Mouse (Mus musculus) embryonic facial prominence, embryonic 10.5 days (tissue): ENCODE results near the gene Draxin. TPM values are rescaled to one million over a fixed set of nuclear protein-coding genes. Genes with fewer than 3 reads are reported as not detected.

ENCODE experiments used
- DNase-seq: peaks from one replicate; pipeline ENCODE4 v3.0.0-alpha.2; 2017; ENCODE audit warnings: low spot score
- H3K27ac ChIP-seq: fragments of 300-500 bp; sonication (generic); replicated peaks from 2 replicates; pipeline ENCODE4 v1.5.1; 2016; ENCODE audit warnings: mild to moderate bottlenecking
- H3K27me3 ChIP-seq: fragments of 300-500 bp; sonication (generic); replicated peaks from 2 replicates; pipeline ENCODE4 v1.6.1; 2016; ENCODE audit warnings: low read depth, mild to moderate bottlenecking; ENCODE audit not compliant: poor library complexity, severe bottlenecking
- H3K36me3 ChIP-seq: fragments of 300-500 bp; sonication (generic); replicated peaks from 2 replicates; pipeline ENCODE4 v1.6.1; 2016; ENCODE audit warnings: mild to moderate bottlenecking, moderate library complexity
- H3K4me1 ChIP-seq: fragments of 300-500 bp; sonication (generic); 2 replicates; pipeline ENCODE4 v1.6.1; 2016
- H3K4me3 ChIP-seq: fragments of 300-500 bp; sonication (generic); 2 replicates; pipeline ENCODE4 v1.5.1; 2016; ENCODE audit warnings: mild to moderate bottlenecking, moderate library complexity
- H3K9me3 ChIP-seq: fragments of 300-500 bp; sonication (generic); 2 replicates; pipeline ENCODE4 v1.6.1; 2016; ENCODE audit warnings: mild to moderate bottlenecking
- WGBS: fragments of 180-500 bp; shearing (Covaris S2); methylation state at CpG from one replicate; pipeline ENCODE4 v1.1.7; 2016; 5-methylcytosine and 5-hydroxymethylcytosine counted together
- polyA plus RNA-seq: library from polyadenylated mRNA; unstranded; fragments of >200 nt; fragmentation: Nextera tagmentation; extraction: Ambion mirVana; gene quantifications from 2 replicates; pipeline ENCODE4 v1.2.1, GENCODE M21; 2016

The Draxin gene
- polyA plus RNA-seq, 1 experiment from 2014 or later = 1.5 TPM

GRCm38 (mm10) chr4:148101801-148102527 is 28.5 kb downstream of the Draxin start:
- Histone ChIP-seq H3K4me3 (peak overlapping the region; percentile 49), H3K27ac (peak overlapping the region; percentile 73), H3K4me1 (peaks cover 17% of the 10 kb centered on the region), H3K9me3 (no peaks in the 10 kb centered on the region), H3K27me3 (peaks cover 31% of the 10 kb centered on the region), H3K36me3 (no peaks in the 10 kb centered on the region)
- WGBS = 17% methylated on average over 29 of the region's 29 CpGs
- peak; percentile 77 for DNase-seq

GRCm38 (mm10) chr4:148098666-148099065 is 31.8 kb downstream of the Draxin start:
- Histone ChIP-seq H3K4me3 (no peak overlapping the region), H3K9me3 (no peaks in the 10 kb centered on the region), H3K4me1 (peaks cover 17% of the 10 kb centered on the region), H3K36me3 (no peaks in the 10 kb centered on the region), H3K27ac (no peak overlapping the region), H3K27me3 (peaks cover 31% of the 10 kb centered on the region)
- 85% methylated on average over 3 of the region's 3 CpGs for WGBS
- DNase-seq = no peak

GRCm38 (mm10) chr4:148097936-148098335 is 32.6 kb downstream of the Draxin start:
- Histone ChIP-seq H3K4me1 (peaks cover 17% of the 10 kb centered on the region), H3K27me3 (peaks cover 27% of the 10 kb centered on the region), H3K27ac (no peak overlapping the region), H3K9me3 (no peaks in the 10 kb centered on the region), H3K4me3 (no peak overlapping the region), H3K36me3 (no peaks in the 10 kb centered on the region)
- no peak for DNase-seq
- WGBS = 94% methylated on average over 2 of the region's 2 CpGs

GRCm38 (mm10) chr4:148095081-148095480 is 35.4 kb downstream of the Draxin start:
- no peaks in the 10 kb centered on the region for H3K36me3 ChIP-seq
- no peak for DNase-seq
- 0 out of 2 replicates have a peak, but pooled peaks cover 5% of the 10 kb centered on the region for H3K27me3 ChIP-seq
- 86% methylated on average over 4 of the region's 4 CpGs for WGBS
- H3K4me1 ChIP-seq = no peaks in the 10 kb centered on the region
- no peak overlapping the region for H3K4me3 ChIP-seq
- H3K27ac ChIP-seq = no peak overlapping the region
- no peaks in the 10 kb centered on the region for H3K9me3 ChIP-seq

- Histone ChIP-seq H3K9me3 (no peaks in the 10 kb centered on the region), H3K36me3 (no peaks in the 10 kb centered on the region), H3K27me3 (0 out of 2 replicates have a peak, but pooled peaks cover 2% of the 10 kb centered on the region), H3K4me1 (peaks cover 2% of the 10 kb centered on the region), H3K4me3 (no peak overlapping the region), H3K27ac (no peak overlapping the region)
- 89% methylated on average over 5 of the region's 5 CpGs for WGBS
- DNase-seq = no peak
Measured at GRCm38 (mm10) chr4:148094161-148094560, 36.3 kb downstream of the Draxin start.

- Histone ChIP-seq H3K4me3 (no peak overlapping the region), H3K27ac (no peak overlapping the region), H3K36me3 (no peaks in the 10 kb centered on the region), H3K9me3 (no peaks in the 10 kb centered on the region), H3K4me1 (peaks cover 15% of the 10 kb centered on the region), H3K27me3 (no peaks in the 10 kb centered on the region)
- WGBS = 93% methylated on average over 11 of the region's 11 CpGs
- no peak for DNase-seq
Measured at GRCm38 (mm10) chr4:148092551-148093271, 37.8 kb downstream of the Draxin start.

GRCm38 (mm10) chr4:148091181-148091580 is 39.3 kb downstream of the Draxin start:
- Histone ChIP-seq H3K36me3 (no peaks in the 10 kb centered on the region), H3K4me3 (no peak overlapping the region), H3K4me1 (peaks cover 31% of the 10 kb centered on the region), H3K27me3 (peaks cover 4% of the 10 kb centered on the region; the same call in 1 of the 2 replicates), H3K27ac (no peak overlapping the region), H3K9me3 (no peaks in the 10 kb centered on the region)
- DNase-seq = no peak
- WGBS = 97% methylated on average over 1 of the region's 1 CpGs

- DNase-seq = no peak
- Histone ChIP-seq H3K9me3 (no peaks in the 10 kb centered on the region), H3K27ac (no peak overlapping the region), H3K36me3 (no peaks in the 10 kb centered on the region), H3K4me1 (peaks cover 50% of the 10 kb centered on the region), H3K4me3 (no peak overlapping the region), H3K27me3 (peaks cover 9% of the 10 kb centered on the region; the same call in 1 of the 2 replicates)
- 57% methylated on average over 4 of the region's 4 CpGs for WGBS
Measured at GRCm38 (mm10) chr4:148089166-148089565, 41.3 kb downstream of the Draxin start.

- 5% methylated on average over 34 of the region's 34 CpGs for WGBS
- Histone ChIP-seq H3K27ac (peak within 1 kb of the TSS; percentile 90), H3K9me3 (no peaks in the 10 kb centered on the region)
Measured at GRCm38 (mm10) chr4:148087907-148088527, 42.5 kb downstream of the Draxin start, which contains the start of gene Agtrap. Gene Agtrap, minus strand, starts transcription at chr4:148088031.

GRCm38 (mm10) chr4:148087091-148087906 is 43.2 kb downstream of the Draxin start:
- WGBS = 4% methylated on average over 30 of the region's 30 CpGs
- Histone ChIP-seq H3K4me3 (peak overlapping the region; percentile 91), H3K27me3 (peaks cover 9% of the 10 kb centered on the region; the same call in 1 of the 2 replicates), H3K27ac (peak overlapping the region; percentile 90), H3K4me1 (peaks cover 66% of the 10 kb centered on the region), H3K9me3 (no peaks in the 10 kb centered on the region), H3K36me3 (no peaks in the 10 kb centered on the region)
- no peak for DNase-seq

More at GRCm38 (mm10) chr4:148087907-148088527, 42.5 kb downstream of the Draxin start, which contains the start of gene Agtrap:
- peak; percentile 94 for DNase-seq
- Histone ChIP-seq H3K36me3 (no peaks in the 10 kb centered on the region), H3K4me1 (peaks cover 61% of the 10 kb centered on the region), H3K4me3 (peak within 1 kb of the TSS; percentile 91), H3K27me3 (peaks cover 9% of the 10 kb centered on the region; the same call in 1 of the 2 replicates)

- H3K27me3 ChIP-seq = peaks cover 9% of the 10 kb centered on the region; the same call in 1 of the 2 replicates
- H3K9me3 ChIP-seq = no peaks in the 10 kb centered on the region
- no peak for DNase-seq
- peaks cover 12% of the 10 kb centered on the region for H3K36me3 ChIP-seq
- peaks cover 66% of the 10 kb centered on the region for H3K4me1 ChIP-seq
- 68% methylated on average over 3 of the region's 3 CpGs for WGBS
- H3K4me3 ChIP-seq = no peak overlapping the region
- H3K27ac ChIP-seq = no peak overlapping the region
Measured at GRCm38 (mm10) chr4:148085907-148086305, 44.6 kb downstream of the Draxin start.
